In genomic region chr9:40743525-40744034, GRCm38 (mm10) we compare ENCODE assay signal across 11 mouse cellular contexts. TPM values are rescaled to one million over a fixed set of nuclear protein-coding genes. Genes with fewer than 3 reads are reported as not detected.
A peak's percentile ranks its signal among the peaks of the same experiment; 100 is the strongest.
DNase-seq lines count a peak whose midpoint lies in the region; ATAC-seq and TF ChIP-seq lines count a peak whose summit lies in the region.
"Had no signal": no experiment of that assay in that cellular context is flagged by ENCODE, and none has a peak within 500 bp of the region (broad histone marks: within the 10 kb centered on the region; RNA-seq: fewer than 3 reads in every experiment).

No protein-coding gene starts in this region.

- peak overlapping the region; percentile 38; the same call in 1 of the 2 replicates for H3K27ac ChIP-seq in gastrocnemius, adult 2 months
- H3K27ac ChIP-seq in midbrain, postnatal 0 days (ENCODE audit: low read depth, low read length): 0 out of 2 replicates have a peak overlapping the region, but pooled peaks have one; percentile 18
- no peak overlapping the region; the same call in 1 of the 2 replicates for H3K27ac ChIP-seq in midbrain, embryonic 16.5 days (ENCODE audit: low read length)
- peak overlapping the region; percentile 36; the same call in 1 of the 2 replicates for H3K27ac ChIP-seq in hindbrain, postnatal 0 days

- no peak overlapping the region for H3K9ac ChIP-seq in midbrain, postnatal 0 days (replicated peaks; ENCODE audit: low read length, poor library complexity, severe bottlenecking)
- no peak overlapping the region for H3K9ac ChIP-seq in midbrain, embryonic 16.5 days (ENCODE audit: low read depth, low read length)
- H3K9ac ChIP-seq in hindbrain, postnatal 0 days (replicated peaks; ENCODE audit: low read length): no peak overlapping the region
- H3K9ac ChIP-seq: lung, embryonic 14.5 days; neural tube, embryonic 15.5 days had no signal

- H3K4me3 ChIP-seq in gastrocnemius, adult 2 months: no peak overlapping the region
- no peak overlapping the region for H3K4me3 ChIP-seq in midbrain, postnatal 0 days (ENCODE audit: low read depth, low read length)
- no peak overlapping the region for H3K4me3 ChIP-seq in midbrain, embryonic 16.5 days (ENCODE audit: low read depth, low read length)
- no peak overlapping the region for H3K4me3 ChIP-seq in hindbrain, postnatal 0 days (ENCODE audit: low read length)
- H3K4me3 ChIP-seq: neural tube, embryonic 15.5 days had no signal

- H3K36me3 ChIP-seq in midbrain, postnatal 0 days (ENCODE audit: insufficient read depth, low read length): no peaks in the 10 kb centered on the region; the same call in 1 of the 2 replicates
- no peaks in the 10 kb centered on the region for H3K36me3 ChIP-seq in midbrain, embryonic 16.5 days (ENCODE audit: control insufficient read depth, insufficient read depth, low read length)
- no peaks in the 10 kb centered on the region for H3K36me3 ChIP-seq in hindbrain, postnatal 0 days (ENCODE audit: insufficient read depth, low read length)
- H3K36me3 ChIP-seq: neural tube, embryonic 15.5 days had no signal

- ATAC-seq in midbrain, postnatal 0 days (ENCODE audit: low FRiP score): no peak
- no peak for ATAC-seq in midbrain, embryonic 16.5 days
- ATAC-seq in hindbrain, postnatal 0 days: no peak
- ATAC-seq: Patski had no signal

- no peak for DNase-seq in gastrocnemius, adult 2 months
- no peak for DNase-seq in gastrocnemius, adult 18-20 months (ENCODE audit: low spot score)
- no peak for DNase-seq in midbrain, postnatal 0 days (ENCODE audit: low spot score)
- no peak for DNase-seq in hindbrain, postnatal 0 days (ENCODE audit: low spot score)
- DNase-seq in yolk sac, embryonic 10.5 days (ENCODE audit: low spot score): peak; percentile 24
- no peak for DNase-seq in thymus, postnatal 0 days (ENCODE audit: low spot score)
- no peak for DNase-seq in heart, adult 8-10 months (ENCODE audit: low spot score)

- H3K27me3 ChIP-seq in midbrain, postnatal 0 days (ENCODE audit: insufficient read depth, low read length): no peaks in the 10 kb centered on the region
- H3K27me3 ChIP-seq in midbrain, embryonic 16.5 days (ENCODE audit: control insufficient read depth, insufficient read depth, low read depth, low read length): no peaks in the 10 kb centered on the region
- H3K27me3 ChIP-seq in hindbrain, postnatal 0 days (ENCODE audit: insufficient read depth, low read length): no peaks in the 10 kb centered on the region
- H3K27me3 ChIP-seq: neural tube, embryonic 15.5 days; Patski had no signal

- intact Hi-C loops in gastrocnemius, adult 2 months (cut with DNase I): no loop called here

- TF ChIP-seq CTCF in gastrocnemius, adult 2 months (IDR thresholded peaks at IDR 0.05): no peak
- TF ChIP-seq CTCF in midbrain, postnatal 0 days (IDR thresholded peaks at IDR 0.05): no peak
- TF ChIP-seq CTCF in hindbrain, postnatal 0 days (IDR thresholded peaks at IDR 0.05; ENCODE audit: low read depth): no peak

- WGBS in midbrain, postnatal 0 days: 42% methylated on average over 7 of the region's 7 CpGs
- 55% methylated on average over 7 of the region's 7 CpGs for WGBS in midbrain, embryonic 16.5 days
- WGBS in hindbrain, postnatal 0 days: 55% methylated on average over 7 of the region's 7 CpGs

- no peak overlapping the region for H3K4me2 ChIP-seq in midbrain, postnatal 0 days (ENCODE audit: low read depth, low read length, poor library complexity, severe bottlenecking)
- H3K4me2 ChIP-seq in midbrain, embryonic 16.5 days (ENCODE audit: low read length): no peak overlapping the region
- no peak overlapping the region for H3K4me2 ChIP-seq in hindbrain, postnatal 0 days (ENCODE audit: low read depth, low read length)
- H3K4me2 ChIP-seq: lung, embryonic 14.5 days; neural tube, embryonic 15.5 days had no signal

- no peaks in the 10 kb centered on the region for H3K4me1 ChIP-seq in midbrain, postnatal 0 days (ENCODE audit: insufficient read depth, low read length)
- H3K4me1 ChIP-seq in midbrain, embryonic 16.5 days (ENCODE audit: control insufficient read depth, insufficient read depth, low read length): peaks cover 9% of the 10 kb centered on the region
- H3K4me1 ChIP-seq in hindbrain, postnatal 0 days (ENCODE audit: insufficient read depth, low read length): no peaks in the 10 kb centered on the region

- H3K9me3 ChIP-seq in midbrain, postnatal 0 days (ENCODE audit: low read length): no peaks in the 10 kb centered on the region
- H3K9me3 ChIP-seq in midbrain, embryonic 16.5 days (replicated peaks; ENCODE audit: control insufficient read depth, low read length, poor library complexity, severe bottlenecking): no peaks in the 10 kb centered on the region
- no peaks in the 10 kb centered on the region for H3K9me3 ChIP-seq in hindbrain, postnatal 0 days (ENCODE audit: low read length)
- H3K9me3 ChIP-seq: neural tube, embryonic 15.5 days had no signal

RNA-seq across cellular contexts. Expression of gene Hspa8, which starts 57.2 kb away (rescaled TPM):
- 1,000 to 10,000 TPM; 1,297 to 1,609 TPM for total RNA-seq in gastrocnemius, adult 2 months (2021)
- total RNA-seq in gastrocnemius, adult 18-20 months (2021): 1,000 to 10,000 TPM in 1 of 2 experiments, 100 to 1,000 TPM in 1; 992 to 1,504 TPM
- total RNA-seq in midbrain, postnatal 0 days (2014; rRNA removed): 3,665 and 4,346 TPM in 2 replicates
- 2,467 and 2,499 TPM in 2 replicates for polyA plus RNA-seq in midbrain, postnatal 0 days (2015; fragmentation: Nextera tagmentation; extraction: Ambion mirVana)
- polyA plus RNA-seq in midbrain, embryonic 16.5 days (2015; fragmentation: Nextera tagmentation; extraction: Ambion mirVana): 3,317 and 3,489 TPM in 2 replicates
- 3,796 and 3,887 TPM in 2 replicates for total RNA-seq in hindbrain, postnatal 0 days (2014; rRNA removed)
- 2,316 and 2,371 TPM in 2 replicates for polyA plus RNA-seq in hindbrain, postnatal 0 days (2015; fragmentation: Nextera tagmentation; extraction: Ambion mirVana)
- 1,839 and 2,551 TPM in 2 replicates for polyA plus RNA-seq in thymus, postnatal 0 days (2015; fragmentation: Nextera tagmentation; extraction: Ambion mirVana)
- total RNA-seq in heart, adult 8-10 months (2022): 1,000 to 10,000 TPM; 1,176 to 1,889 (median 1,438) TPM

RNA-seq across cellular contexts. Expression of gene Clmp, which starts 57.8 kb away (rescaled TPM):
- total RNA-seq in gastrocnemius, adult 2 months (2021): 1 to 10 TPM; 3.7 to 5.2 TPM
- 1 to 10 TPM; 3.7 to 5.6 TPM for total RNA-seq in gastrocnemius, adult 18-20 months (2021)
- total RNA-seq in midbrain, postnatal 0 days (2014; rRNA removed): 57.0 and 74.1 TPM in 2 replicates
- 47.5 and 48.8 TPM in 2 replicates for polyA plus RNA-seq in midbrain, postnatal 0 days (2015; fragmentation: Nextera tagmentation; extraction: Ambion mirVana)
- polyA plus RNA-seq in midbrain, embryonic 16.5 days (2015; fragmentation: Nextera tagmentation; extraction: Ambion mirVana): 50.3 and 50.9 TPM in 2 replicates
- 66.0 and 79.5 TPM in 2 replicates for total RNA-seq in hindbrain, postnatal 0 days (2014; rRNA removed)
- 42.3 and 43.3 TPM in 2 replicates for polyA plus RNA-seq in hindbrain, postnatal 0 days (2015; fragmentation: Nextera tagmentation; extraction: Ambion mirVana)
- 0.74 and 0.75 TPM in 2 replicates for polyA plus RNA-seq in thymus, postnatal 0 days (2015; fragmentation: Nextera tagmentation; extraction: Ambion mirVana)
- total RNA-seq in heart, adult 8-10 months (2022): 1 to 10 TPM; 3.3 to 4.4 (median 4.0) TPM
